Mouse (Mus musculus): ENCODE measurements around the gene Kcnq2.

- TF ChIP-seq CTCF (IDR thresholded peaks at IDR 0.05; ENCODE audit: low read depth) (no peak), EP300 (optimal IDR thresholded peaks at IDR 0.05) (no peak)
Observed at GRCm38 (mm10) chr2:181075501-181075900, 59.6 kb downstream of the Kcnq2 start.

All from stomach, postnatal 0 days (tissue).